Comparison of ENCODE assay signal across 9 mouse cellular contexts in genomic region chr13:52818760-52819159, GRCm38 (mm10).
DNase-seq lines count a peak whose midpoint lies in the region; ATAC-seq and TF ChIP-seq lines count a peak whose summit lies in the region.
"Had no signal": no experiment of that assay in that cellular context is flagged by ENCODE, and none has a peak within 500 bp of the region (broad histone marks: within the 10 kb centered on the region; RNA-seq: fewer than 3 reads in every experiment).

No protein-coding gene starts in this region.

- WGBS in neural tube, embryonic 15.5 days, result 23% methylated on average over 3 of the region's 3 CpGs
- 13% methylated on average over 3 of the region's 3 CpGs for WGBS in heart, embryonic 12.5 days
- WGBS in thymus, adult 2 months, result 73% methylated on average over 3 of the region's 3 CpGs

- no peak for ATAC-seq in neural tube, embryonic 15.5 days (ENCODE audit: low FRiP score)
- peak; percentile 72 for ATAC-seq in heart, embryonic 12.5 days (ENCODE audit: insufficient number of reproducible peaks, low FRiP score)
- ATAC-seq in megakaryocyte, adult 5-6 weeks (ENCODE audit: poor library complexity, severe bottlenecking), result peak; percentile 41

- H3K27ac ChIP-seq in neural tube, embryonic 15.5 days (replicated peaks), result no peak overlapping the region; the same call in 1 of the 2 replicates
- peak overlapping the region; percentile 91 for H3K27ac ChIP-seq in heart, embryonic 12.5 days (ENCODE audit: poor library complexity, severe bottlenecking)
- no peak overlapping the region for H3K27ac ChIP-seq in thymus, adult 2 months (ENCODE audit: control insufficient read depth, insufficient read depth, low read length)

- DNase-seq in neural tube, embryonic 10.5 days (ENCODE audit: extremely low spot score, low spot score), result no peak
- peak; percentile 63 for DNase-seq in embryo, embryonic 10 days (ENCODE audit: low spot score)
- peak; percentile 59 to 67 for DNase-seq in kidney, postnatal 36 days
- no peak for DNase-seq in spleen, adult 12 weeks (ENCODE audit: low spot score)
- DNase-seq in thymus, adult 2 months, result no peak

- 0 out of 2 replicates have a peak overlapping the region, but pooled peaks have one; percentile 7 for H3K9ac ChIP-seq in neural tube, embryonic 15.5 days (replicated peaks)
- peak overlapping the region; percentile 28; the same call in 1 of the 2 replicates for H3K9ac ChIP-seq in heart, embryonic 12.5 days

- TF ChIP-seq CTCF in thymus, adult 2 months (IDR thresholded peaks at IDR 0.05; ENCODE audit: borderline replicate concordance, control insufficient read depth, extremely low read depth, insufficient read depth, low read length, poor library complexity), result no peak

- H3K9me3 ChIP-seq in neural tube, embryonic 15.5 days (replicated peaks), result no peaks in the 10 kb centered on the region
- no peaks in the 10 kb centered on the region for H3K9me3 ChIP-seq in heart, embryonic 12.5 days (replicated peaks)

- H3K36me3 ChIP-seq in neural tube, embryonic 15.5 days, result no peaks in the 10 kb centered on the region
- H3K36me3 ChIP-seq in heart, embryonic 12.5 days, result no peaks in the 10 kb centered on the region
- no peaks in the 10 kb centered on the region for H3K36me3 ChIP-seq in thymus, adult 2 months (ENCODE audit: control insufficient read depth, insufficient read depth, low read length)
- H3K36me3 ChIP-seq: G1E had no signal

- no peak overlapping the region for H3K4me3 ChIP-seq in neural tube, embryonic 15.5 days (replicated peaks)
- H3K4me3 ChIP-seq in heart, embryonic 12.5 days, result no peak overlapping the region
- H3K4me3 ChIP-seq in thymus, adult 2 months (ENCODE audit: control insufficient read depth, insufficient read depth, low read length), result no peak overlapping the region

- H3K27me3 ChIP-seq in neural tube, embryonic 15.5 days (replicated peaks), result no peaks in the 10 kb centered on the region
- no peaks in the 10 kb centered on the region for H3K27me3 ChIP-seq in heart, embryonic 12.5 days (replicated peaks)
- H3K27me3 ChIP-seq in thymus, adult 2 months (ENCODE audit: control insufficient read depth, insufficient read depth, low read length), result no peaks in the 10 kb centered on the region

- H3K4me2 ChIP-seq in neural tube, embryonic 15.5 days, result no peak overlapping the region
- H3K4me2 ChIP-seq in heart, embryonic 12.5 days, result peak overlapping the region; percentile 12; the same call in 1 of the 2 replicates

- peaks cover 35% of the 10 kb centered on the region for H3K4me1 ChIP-seq in neural tube, embryonic 15.5 days
- H3K4me1 ChIP-seq in heart, embryonic 12.5 days (replicated peaks), result peaks cover 63% of the 10 kb centered on the region
- peaks cover 14% of the 10 kb centered on the region; the same call in 1 of the 2 replicates for H3K4me1 ChIP-seq in thymus, adult 2 months (replicated peaks; ENCODE audit: control insufficient read depth, insufficient read depth, low read length)

- no peak for TF ChIP-seq POLR2A in thymus, adult 2 months (IDR thresholded peaks at IDR 0.05; ENCODE audit: control insufficient read depth, extremely low read depth, insufficient read depth, low read length, poor library complexity)

Comparison
In these comparisons a context has a peak if more than half of its experiments do, and no peak if none do; other contexts are left out.
1. DNase-seq: peak in embryo, embryonic 10 days (single experiment) and kidney, postnatal 36 days (2 of 2); none in neural tube, embryonic 10.5 days (single experiment), spleen, adult 12 weeks (single experiment) and thymus, adult 2 months (single experiment).